Mouse (Mus musculus) gastrocnemius, postnatal 36 days (tissue): Measurements from ENCODE around the gene Krtap1-4. TPM values are rescaled to one million over a fixed set of nuclear protein-coding genes. Genes with fewer than 3 reads are reported as not detected.
"Not testable (repeated sequence)": the region's sequence is repeated elsewhere in the genome, so short reads cannot be mapped to it uniquely, and the experiment has no call there.

Experiments used
- DNase-seq, 2 experiments: peaks; one replicate each; pipeline ENCODE4 v3.0.0; 2022
- intact Hi-C: fragments of 180-260 bp; cut with DNase I; formaldehyde crosslinking; loops from one replicate; pipeline ENCODE4 v1.15.1; 2025
- long read RNA-seq, 2 experiments: library from polyadenylated mRNA; stranded (forward); transcript quantifications; one replicate each; pipeline ENCODE4 v2.0.0; 2021
- total RNA-seq, 2 experiments: library from RNA; stranded (reverse); gene quantifications; 2 replicates each; pipeline ENCODE4 v1.2.3; 2021

The Krtap1-4 gene
- not detected for total RNA-seq
- long read RNA-seq, experiment 1 = 0 reads
- long read RNA-seq, experiment 2 = 0 reads

GRCm38 (mm10) chr11:99583245-99583704 is at the start of gene Krtap1-4:
Gene Krtap1-4 (minus strand): TSS chr11:99583654.
- intact Hi-C loops = no loop called here
- no peak for DNase-seq

GRCm38 (mm10) chr11:99630890-99631289 is 47.4 kb upstream of the Krtap1-4 start:
- intact Hi-C loops = no loop called here
- DNase-seq = no peak

- DNase-seq = no peak
- intact Hi-C loops = no loop called here
Observed at GRCm38 (mm10) chr11:99628138-99628537, 44.7 kb upstream of the Krtap1-4 start, which contains the start of gene Krtap4-1. Gene Krtap4-1 (minus strand): TSS chr11:99628238.

DNA sequence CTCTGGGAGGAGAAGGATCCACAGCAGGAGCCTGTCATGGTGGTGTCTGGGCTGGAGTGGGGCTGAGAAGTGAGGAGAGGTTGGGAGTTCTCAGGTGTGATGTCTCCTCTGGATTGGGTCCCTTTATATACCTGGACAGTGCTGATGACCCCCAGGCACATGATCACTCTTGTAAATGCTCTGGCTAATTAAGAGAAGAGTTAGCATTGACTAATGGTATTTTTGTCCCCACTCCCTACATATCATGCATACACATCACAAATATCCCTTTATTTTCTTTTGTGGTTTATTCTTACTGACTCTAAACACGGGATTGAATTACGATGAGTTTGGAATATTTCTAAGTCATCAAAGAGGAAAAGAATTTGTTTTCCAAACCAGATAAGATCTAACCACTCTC is 36.9 kb upstream of the Krtap1-4 start, which contains the start of gene Gm11562:
Gene Gm11562, minus strand, starts transcription at position 101 of the 400 bp plus-strand sequence.
- DNase-seq = no peak
- intact Hi-C loops = no loop called here

DNA sequence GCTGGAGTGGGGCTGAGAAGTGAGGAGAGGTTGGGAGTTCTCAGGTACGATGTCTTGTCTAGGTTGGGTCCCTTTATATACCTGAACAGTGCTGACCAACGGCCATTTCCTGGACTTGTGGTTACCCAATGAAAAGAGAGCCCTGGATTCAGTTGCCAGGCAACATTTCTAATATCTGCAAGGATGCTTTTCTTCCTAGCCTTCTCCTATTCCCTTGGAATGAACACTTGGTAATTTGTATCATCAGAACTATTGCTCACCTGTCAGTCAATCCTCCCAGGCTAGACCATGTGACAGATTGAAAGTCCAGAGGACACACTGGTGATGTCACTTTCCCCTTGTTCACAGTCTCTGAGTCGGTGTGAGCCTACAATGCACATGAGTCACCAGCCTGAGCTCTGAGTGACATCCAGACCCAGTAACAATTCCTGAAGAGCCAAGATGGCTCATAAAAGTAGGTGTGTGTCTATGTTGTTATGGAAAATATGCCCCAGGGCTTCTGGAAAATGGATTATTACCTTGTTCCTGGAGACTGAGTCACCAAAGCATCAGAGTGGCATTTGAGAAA is 31.4 kb upstream of the Krtap1-4 start, which contains the start of gene Krtap2-4:
Gene Krtap2-4, minus strand, starts transcription at position 51 of the 568 bp plus-strand sequence.
- intact Hi-C loops = no loop called here
- DNase-seq = no peak

GRCm38 (mm10) chr11:99610089-99610488 is 26.6 kb upstream of the Krtap1-4 start, which contains the start of gene Gm11937:
Gene Gm11937 (minus strand): TSS chr11:99610189.
- intact Hi-C loops, DNase-seq: not testable (repeated sequence)

- intact Hi-C loops = no loop called here
- no peak for DNase-seq
Observed at GRCm38 (mm10) chr11:99609126-99609525, 25.7 kb upstream of the Krtap1-4 start.

DNA sequence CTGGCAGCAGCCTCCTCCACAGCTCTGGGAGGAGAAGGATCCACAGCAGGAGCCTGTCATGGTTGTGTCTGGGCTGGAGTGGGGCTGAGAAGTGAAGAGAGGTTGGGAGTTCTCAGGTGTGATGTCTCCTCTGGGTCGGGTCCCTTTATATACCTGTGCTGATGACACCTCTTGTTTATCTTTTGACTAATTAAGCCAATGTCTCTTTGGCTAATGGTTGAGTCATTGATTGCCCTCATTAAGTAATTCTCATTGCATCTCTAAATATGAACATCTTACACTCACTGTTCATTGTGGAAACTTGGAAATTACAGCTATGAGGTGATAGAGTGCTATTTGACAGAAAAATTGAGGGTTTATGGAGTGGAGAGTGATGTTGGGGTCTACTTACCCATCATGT is 19.8 kb upstream of the Krtap1-4 start, which contains the start of gene Gm11938:
Gene Gm11938, minus strand, starts transcription at position 101 of the 400 bp plus-strand sequence.
- intact Hi-C loops, DNase-seq: not testable (repeated sequence)

GRCm38 (mm10) chr11:99597742-99598141 is 14.3 kb upstream of the Krtap1-4 start, which contains the start of gene Krtap9-3:
Gene Krtap9-3 (minus strand): TSS chr11:99598105.
- DNase-seq, intact Hi-C loops: not testable (repeated sequence)

GRCm38 (mm10) chr11:99590981-99591380 is 7.5 kb upstream of the Krtap1-4 start, which contains the start of gene Krtap1-3:
Gene Krtap1-3 (minus strand): TSS chr11:99591339.
- intact Hi-C loops = no loop called here

DNA sequence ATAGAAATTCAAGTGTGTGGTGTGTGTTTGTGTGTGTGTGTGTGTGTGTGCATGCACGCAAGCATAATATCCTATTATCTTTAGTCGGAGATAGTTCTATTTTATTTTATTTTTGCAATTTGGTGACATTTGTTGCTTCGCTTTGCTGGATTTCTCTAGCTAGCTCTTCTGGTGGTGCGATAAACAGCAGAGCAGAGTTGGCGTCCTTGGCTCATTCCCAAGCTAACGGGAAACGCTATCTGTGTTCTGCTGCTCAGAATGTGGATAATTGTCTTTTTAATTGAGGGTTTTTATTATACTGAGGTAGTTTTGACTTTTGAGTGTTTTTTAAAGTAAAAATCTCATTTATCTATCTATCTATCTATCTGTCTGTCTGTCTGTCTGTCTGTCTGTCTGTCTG is 1.6 kb upstream of the Krtap1-4 start:
- DNase-seq = no peak
- intact Hi-C loops = no loop called here

More at GRCm38 (mm10) chr11:99590981-99591380, 7.5 kb upstream of the Krtap1-4 start, which contains the start of gene Krtap1-3:
- DNase-seq = no peak

- no peak for DNase-seq
- intact Hi-C loops = no loop called here
Observed at GRCm38 (mm10) chr11:99581564-99581963, 1.9 kb downstream of the Krtap1-4 start.

- DNase-seq = no peak
- intact Hi-C loops = no loop called here
Observed at GRCm38 (mm10) chr11:99581051-99581450, 2.4 kb downstream of the Krtap1-4 start.

- intact Hi-C loops = no loop called here
- DNase-seq = no peak
Observed at GRCm38 (mm10) chr11:99580636-99581035, 2.8 kb downstream of the Krtap1-4 start, which contains the start of gene Krtap1-5. Gene Krtap1-5 (minus strand): TSS chr11:99581016.

DNA sequence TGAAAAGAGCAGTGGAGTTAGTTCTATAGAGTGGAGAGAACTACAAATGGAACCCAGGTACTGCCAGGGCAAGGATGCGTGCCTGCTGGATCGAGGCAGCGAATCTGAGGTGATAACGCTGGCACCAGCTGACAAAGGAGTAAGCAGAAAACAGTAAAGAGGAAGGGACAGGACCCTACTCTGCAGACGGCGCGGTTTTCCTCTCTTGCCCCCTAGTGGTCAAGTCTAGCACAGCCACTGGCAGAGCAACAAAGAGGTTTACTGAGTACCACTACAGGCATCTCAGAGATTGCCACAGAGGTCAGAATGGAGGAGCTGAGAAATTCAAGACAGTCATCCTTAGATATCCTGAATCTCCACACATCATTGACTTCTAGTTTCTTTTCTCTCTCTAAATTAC is 9.3 kb downstream of the Krtap1-4 start:
- intact Hi-C loops = loop anchor here (5.0 to 10.0 kb wide), 2 partner anchors 107 to 189 kb away; partner anchors contain the start of gene Krt10
- DNase-seq = peak in 1 of 2 experiments; percentile 24

GRCm38 (mm10) chr11:99573164-99573563 is 10.3 kb downstream of the Krtap1-4 start:
- DNase-seq = no peak
- intact Hi-C loops = loop anchor here (5.0 to 10.0 kb wide), 2 partner anchors 106 to 188 kb away; partner anchors contain the start of gene Krt10

GRCm38 (mm10) chr11:99566530-99566929 is 16.9 kb downstream of the Krtap1-4 start, which contains the start of gene Krtap3-1:
Gene Krtap3-1 (minus strand): TSS chr11:99566630.
- intact Hi-C loops = no loop called here
- no peak for DNase-seq

DNA sequence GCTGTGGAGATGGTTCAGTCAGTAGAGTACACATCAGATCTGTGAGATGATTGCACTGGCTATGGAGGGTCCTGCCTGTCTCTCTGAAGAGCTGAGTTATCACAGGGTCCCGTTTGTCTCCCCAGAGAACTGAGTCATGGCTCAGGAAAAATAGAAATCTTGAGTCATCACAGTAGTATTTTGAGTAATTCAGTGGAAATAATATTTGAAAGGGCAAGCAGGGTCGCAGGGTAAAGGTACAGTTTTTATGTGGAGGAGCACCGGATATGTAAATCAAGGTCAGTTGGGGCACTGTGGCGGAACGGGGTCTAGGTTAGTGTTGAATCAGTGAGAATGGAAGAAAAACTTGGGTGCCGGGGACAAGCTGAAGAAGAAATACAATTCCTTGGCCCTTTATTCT is 20.9 kb downstream of the Krtap1-4 start:
- DNase-seq = no peak
- intact Hi-C loops = no loop called here

GRCm38 (mm10) chr11:99559366-99559765 is 24.1 kb downstream of the Krtap1-4 start, which contains the start of gene Gm11939:
Gene Gm11939 (minus strand): TSS chr11:99559466.
- DNase-seq = no peak
- intact Hi-C loops = no loop called here

DNA sequence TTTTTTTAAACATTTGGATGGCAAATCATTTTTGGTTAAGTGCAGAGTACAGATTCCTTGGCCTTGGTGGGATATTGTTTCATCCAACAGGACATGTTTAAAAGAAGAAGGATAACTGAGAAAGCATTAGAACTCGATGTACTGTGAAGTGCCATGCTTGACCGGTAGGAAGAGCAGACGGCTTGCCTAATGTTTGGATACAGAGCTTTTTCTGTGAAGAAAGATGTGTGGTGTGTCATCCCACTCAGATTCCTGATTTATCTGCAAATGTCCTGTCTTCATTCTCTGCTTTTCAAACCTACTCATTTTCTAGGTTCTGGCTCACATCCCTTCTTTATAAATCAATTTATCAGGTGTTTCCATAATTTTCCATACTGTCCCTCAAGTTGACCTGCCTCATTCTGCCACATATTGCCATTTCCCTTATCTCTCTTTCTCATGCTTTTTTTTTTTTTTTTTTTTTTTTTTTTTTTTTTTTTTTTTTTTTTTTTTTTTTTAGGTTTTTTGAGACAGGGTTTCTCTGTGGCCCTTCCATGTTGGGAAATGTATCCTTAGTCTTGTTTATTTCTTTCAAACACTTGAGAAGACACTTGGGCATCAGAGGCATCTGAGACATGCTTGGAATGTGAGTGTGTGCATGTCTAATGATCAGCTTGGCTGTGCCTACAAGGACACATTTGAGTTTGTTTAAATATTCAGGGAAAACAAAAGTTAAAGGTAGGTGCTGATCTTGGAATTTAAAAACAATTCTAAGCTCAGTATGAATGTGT is 25.3 kb downstream of the Krtap1-4 start:
- no peak for DNase-seq
- intact Hi-C loops = no loop called here

GRCm38 (mm10) chr11:99556753-99557152 is 26.7 kb downstream of the Krtap1-4 start, which contains the start of gene Krtap3-2:
Gene Krtap3-2 (minus strand): TSS chr11:99556853.
- intact Hi-C loops = no loop called here
- no peak for DNase-seq
